Mouse (Mus musculus): ENCODE measurements at regions not wholly inside any gene's neighbourhood (a gene's known extent, or its start where the extent isn't known, plus 50 kb on each side); places are given as distances from the start of the nearest gene placed in this dataset.
"Not testable (repeated sequence)": the region's sequence is repeated elsewhere in the genome, so short reads cannot be mapped to it uniquely, and the experiment has no call there.

- in situ Hi-C loops (cut with MboI, MseI), result loop anchor here (5.0 kb wide), 1 partner anchor 781 kb away; no protein-coding TSS in a partner anchor
These were observed 341.8 kb upstream of the 3110018I06Rik start for GRCm38 (mm10) chr12:107146608-107147121.

GRCm38 (mm10) chr12:107148451-107148850 is 340.0 kb upstream of the 3110018I06Rik start:
- in situ Hi-C loops (cut with MboI, MseI), result loop anchor here (5.0 kb wide), 1 partner anchor 779 kb away; no protein-coding TSS in a partner anchor

DNA sequence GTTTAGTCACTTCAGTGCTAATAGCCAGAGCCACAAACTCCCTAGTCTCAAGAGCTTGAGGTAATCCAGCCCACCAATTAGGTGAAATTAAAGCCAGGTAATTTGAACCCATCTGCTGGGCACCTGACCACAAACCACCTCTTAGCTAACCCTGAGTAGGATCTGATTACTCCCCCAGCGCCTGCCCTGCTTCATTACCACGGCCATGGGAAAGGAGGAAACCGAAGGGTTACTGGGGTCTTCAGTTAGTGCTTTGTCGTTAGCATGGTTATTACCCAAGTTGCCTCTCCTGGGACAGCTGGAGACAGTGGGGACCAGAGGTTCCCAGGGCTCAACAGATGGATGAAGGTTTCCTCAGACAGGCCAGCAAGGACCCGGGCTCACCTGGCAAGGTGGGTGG is 337.3 kb upstream of the 3110018I06Rik start:
- in situ Hi-C loops (cut with MboI, MseI), result no loop called here

GRCm38 (mm10) chr12:107154668-107155067 is 333.8 kb upstream of the 3110018I06Rik start:
- in situ Hi-C loops (cut with MboI, MseI), result no loop called here

GRCm38 (mm10) chr12:107156791-107157428 is 331.5 kb upstream of the 3110018I06Rik start:
- in situ Hi-C loops (cut with MboI, MseI), result no loop called here

- in situ Hi-C loops (cut with MboI, MseI), result no loop called here
These were observed 329.3 kb upstream of the 3110018I06Rik start for GRCm38 (mm10) chr12:107159126-107159525.

DNA sequence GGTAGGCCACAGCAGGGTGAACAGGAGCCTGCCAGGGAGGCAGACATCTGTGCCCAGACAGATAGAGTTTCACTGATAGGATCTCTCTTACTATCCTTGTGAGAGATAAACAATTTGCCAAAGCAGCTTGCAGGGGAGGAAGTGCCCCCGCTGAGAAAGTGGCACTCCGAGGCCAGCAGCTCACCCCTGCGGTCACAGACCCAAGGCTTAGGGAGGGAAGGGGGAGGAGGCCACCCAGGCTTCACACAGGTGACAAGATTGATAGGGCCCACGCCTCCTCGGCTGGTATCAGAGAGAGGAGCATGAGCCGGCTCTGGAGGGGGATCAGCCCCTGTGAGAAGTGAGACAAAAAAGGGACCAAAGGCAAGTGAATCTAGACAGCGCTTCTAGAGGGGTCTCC is 328.3 kb upstream of the 3110018I06Rik start:
- in situ Hi-C loops (cut with MboI, MseI), result no loop called here

- in situ Hi-C loops (cut with MboI, MseI), result no loop called here
These were observed 327.8 kb upstream of the 3110018I06Rik start for GRCm38 (mm10) chr12:107160628-107161027.

DNA sequence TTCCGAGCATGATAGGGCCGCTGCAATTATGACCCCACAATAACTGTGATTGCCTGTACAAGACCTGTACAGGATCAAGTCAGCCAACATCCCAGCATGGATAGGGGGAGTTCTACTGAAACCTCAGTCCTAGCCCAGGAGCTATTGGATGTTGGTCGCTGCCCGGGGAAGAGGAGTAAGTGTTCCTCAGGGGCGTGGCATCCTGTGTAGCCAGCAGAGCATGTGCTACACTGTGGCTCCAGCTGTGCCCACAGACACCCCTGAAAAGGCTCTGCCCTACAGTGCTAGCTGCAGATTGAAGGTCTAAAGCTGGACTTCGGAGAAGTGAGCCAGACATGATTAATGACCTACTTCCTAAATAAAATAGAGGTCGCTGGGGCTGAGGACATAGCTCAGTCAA is 317.5 kb upstream of the 3110018I06Rik start:
- in situ Hi-C loops (cut with MboI, MseI), result no loop called here

GRCm38 (mm10) chr12:107171676-107172075 is 316.8 kb upstream of the 3110018I06Rik start:
- in situ Hi-C loops (cut with MboI, MseI), result no loop called here

DNA sequence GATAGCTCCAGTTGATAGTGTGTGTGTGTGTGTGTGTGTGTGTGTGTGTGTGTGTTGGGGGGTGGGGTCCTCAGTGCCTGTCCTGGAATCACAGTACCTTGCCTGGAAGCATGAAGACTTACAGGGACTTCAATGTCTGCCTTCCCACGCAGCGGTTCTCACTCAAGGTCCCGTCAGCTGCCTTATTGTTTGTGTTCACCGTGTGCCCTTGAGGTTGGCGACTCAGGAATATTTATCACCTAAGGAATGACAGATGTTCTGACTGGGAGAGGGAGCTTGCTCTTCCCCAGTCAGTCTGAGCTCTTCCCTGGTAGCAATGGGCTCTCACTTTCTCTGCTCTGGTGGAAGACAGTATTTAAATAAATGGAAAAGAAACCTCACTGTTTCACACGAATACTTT is 309.8 kb upstream of the 3110018I06Rik start:
- in situ Hi-C loops (cut with MboI, MseI), result no loop called here

DNA sequence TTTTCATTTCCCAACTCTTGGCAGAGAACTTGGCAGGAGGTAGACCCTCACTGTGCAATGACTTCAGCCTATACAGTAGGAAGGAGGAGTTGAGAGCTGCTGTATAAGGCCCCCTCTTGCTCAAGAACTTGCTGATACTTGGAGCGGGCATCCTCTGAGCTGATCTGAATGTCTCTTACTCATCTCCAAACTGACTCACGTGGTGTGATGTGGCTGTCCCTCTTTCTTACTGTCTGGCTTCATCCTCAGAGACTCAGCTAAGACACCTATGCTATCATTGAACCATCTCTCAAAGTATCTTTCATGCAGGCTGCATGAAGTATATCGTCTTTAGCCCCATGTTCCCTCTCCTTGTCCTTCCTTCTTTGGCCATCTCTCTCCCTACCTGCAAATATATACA is 307.9 kb upstream of the 3110018I06Rik start:
- in situ Hi-C loops (cut with MboI, MseI), result loop anchor here (5.0 kb wide), 1 partner anchor 53 kb away; no protein-coding TSS in a partner anchor

GRCm38 (mm10) chr12:107181291-107181690 is 307.1 kb upstream of the 3110018I06Rik start:
- in situ Hi-C loops (cut with MboI, MseI), result loop anchor here (5.0 kb wide), 1 partner anchor 54 kb away; no protein-coding TSS in a partner anchor

- in situ Hi-C loops (cut with MboI, MseI), result loop anchor here (5.0 kb wide), 1 partner anchor 55 kb away; no protein-coding TSS in a partner anchor
These were observed 306.3 kb upstream of the 3110018I06Rik start for GRCm38 (mm10) chr12:107182091-107182655.

DNA sequence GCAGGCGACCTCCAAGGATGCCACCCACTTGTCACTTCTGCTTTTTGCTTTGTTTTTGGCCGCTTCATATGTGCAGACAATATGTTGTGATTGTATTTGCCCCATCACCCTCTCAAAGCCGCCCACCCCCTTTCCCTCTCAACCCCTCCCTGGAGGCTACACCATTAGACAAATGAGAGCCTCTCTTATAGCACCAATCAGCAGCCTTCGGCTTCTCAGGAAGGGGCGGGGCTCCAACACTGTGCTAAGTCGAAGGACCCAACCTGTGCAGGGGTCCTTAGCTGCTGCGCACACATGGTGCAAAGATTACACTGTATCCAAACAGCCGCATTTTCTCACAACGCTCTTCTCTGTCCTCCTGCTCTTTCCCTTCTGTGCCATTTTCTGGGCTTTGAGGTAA is 305.1 kb upstream of the 3110018I06Rik start:
- in situ Hi-C loops (cut with MboI, MseI), result loop anchor here (5.0 kb wide), 1 partner anchor 56 kb away; no protein-coding TSS in a partner anchor

- in situ Hi-C loops (cut with MboI, MseI), result loop anchor here (5.0 kb wide), 1 partner anchor 57 kb away; no protein-coding TSS in a partner anchor
These were observed 304.0 kb upstream of the 3110018I06Rik start for GRCm38 (mm10) chr12:107184426-107184825.

DNA sequence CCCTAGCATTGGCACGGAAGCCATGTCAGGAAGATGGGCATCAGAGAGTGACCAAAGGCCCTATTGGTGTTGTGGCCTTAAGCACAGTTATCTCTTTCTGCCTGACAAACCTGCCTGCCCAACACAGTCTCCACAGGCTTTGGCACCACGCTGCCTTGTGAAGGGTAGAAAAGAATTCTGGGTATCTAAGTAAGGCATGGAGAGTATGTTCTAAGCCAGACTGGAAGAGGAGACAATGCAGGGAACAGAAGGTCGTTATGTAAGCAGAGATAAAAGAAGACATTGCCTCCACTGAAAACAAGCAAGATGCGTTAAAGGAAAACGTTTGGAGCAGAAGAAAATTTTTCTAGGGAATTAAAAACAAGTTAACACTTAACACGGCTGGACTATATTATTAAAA is 302.1 kb upstream of the 3110018I06Rik start:
- in situ Hi-C loops (cut with MboI, MseI), result no loop called here

GRCm38 (mm10) chr12:107188055-107188454 is 300.4 kb upstream of the 3110018I06Rik start:
- in situ Hi-C loops (cut with MboI, MseI), result no loop called here

DNA sequence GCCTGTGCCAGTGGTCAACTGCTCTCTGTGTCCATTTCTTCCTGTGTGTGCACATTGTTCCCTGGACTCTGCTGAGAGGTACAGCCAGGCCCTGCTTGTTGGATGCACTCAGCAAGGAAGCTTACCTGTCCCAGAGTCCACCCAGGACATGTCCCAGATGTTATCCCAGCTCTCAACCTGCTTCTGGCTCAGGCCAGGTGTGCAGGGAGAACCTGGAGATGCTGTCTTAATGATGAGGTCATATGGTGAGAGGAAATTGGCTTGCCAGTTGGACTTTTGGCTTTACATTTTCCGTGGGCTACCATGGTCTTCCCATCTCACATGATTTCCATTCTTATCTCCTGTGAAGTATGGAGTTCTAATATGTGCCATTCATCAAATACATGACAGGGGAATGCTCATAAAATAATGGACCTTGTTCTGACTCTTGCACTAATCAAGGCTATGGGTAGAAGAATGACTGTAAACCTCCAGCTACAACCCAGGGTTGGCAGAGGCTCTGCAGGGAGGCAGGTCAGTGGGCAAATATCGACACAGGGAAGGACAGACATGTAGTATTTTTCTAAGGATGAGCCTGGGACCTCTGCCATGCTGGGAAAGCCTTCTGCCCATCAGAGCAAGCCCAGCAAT is 289.9 kb upstream of the 3110018I06Rik start:
- in situ Hi-C loops (cut with MboI, MseI), result no loop called here

- in situ Hi-C loops (cut with MboI, MseI), result no loop called here
These were observed 287.5 kb upstream of the 3110018I06Rik start for GRCm38 (mm10) chr12:107200903-107201302.

DNA sequence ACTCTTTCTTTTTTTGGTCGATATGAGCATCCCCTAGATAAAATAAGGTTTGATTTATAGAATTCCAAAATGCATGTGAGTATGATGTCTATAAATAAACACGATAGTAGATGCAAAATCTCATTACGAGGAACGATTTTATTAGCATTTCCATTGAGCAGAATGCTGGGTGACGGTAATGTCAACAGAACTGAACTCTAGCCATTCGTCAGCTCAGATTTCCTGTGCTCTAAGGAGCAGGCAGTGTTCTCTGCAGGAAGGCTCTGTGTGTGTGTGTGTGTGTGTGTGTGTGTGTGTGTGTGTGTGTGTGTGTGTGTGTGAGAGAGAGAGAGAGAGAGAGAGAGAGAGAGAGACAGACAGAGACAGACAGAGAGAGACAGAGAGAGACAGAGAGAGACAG is 279.6 kb upstream of the 3110018I06Rik start:
- in situ Hi-C loops (cut with MboI, MseI), result not testable (repeated sequence)

- in situ Hi-C loops (cut with MboI, MseI), result no loop called here
These were observed 275.6 kb upstream of the 3110018I06Rik start for GRCm38 (mm10) chr12:107212826-107213225.

All from regulatory T cell (primary cell).